Mouse (Mus musculus) embryonic stem cell, embryonic (primary cell): ENCODE data around the gene Cfap97d2.

Source experiments
- CTCF ChIA-PET, 4 experiments: fragments of 300-600 bp in 2 of 4; fragments of 350-600 bp in 2 of 4; sonication (Branson Sonifier 250); formaldehyde crosslinking; loops; one replicate each; lab custom pipeline; 2022; ENCODE audit warnings: inconsistent platforms in 2 of 4; lab: Charles Lee
- POLR2A ChIA-PET, 4 experiments: fragments of 300-600 bp in 2 of 4; fragments of 350-600 bp in 2 of 4; sonication (Branson Sonifier 250); formaldehyde crosslinking; loops; one replicate each; lab custom pipeline; 2022; ENCODE audit warnings: antibody characterized with exemption in 4 of 4, inconsistent platforms in 1 of 4; lab: Charles Lee

The Cfap97d2 gene

DNA sequence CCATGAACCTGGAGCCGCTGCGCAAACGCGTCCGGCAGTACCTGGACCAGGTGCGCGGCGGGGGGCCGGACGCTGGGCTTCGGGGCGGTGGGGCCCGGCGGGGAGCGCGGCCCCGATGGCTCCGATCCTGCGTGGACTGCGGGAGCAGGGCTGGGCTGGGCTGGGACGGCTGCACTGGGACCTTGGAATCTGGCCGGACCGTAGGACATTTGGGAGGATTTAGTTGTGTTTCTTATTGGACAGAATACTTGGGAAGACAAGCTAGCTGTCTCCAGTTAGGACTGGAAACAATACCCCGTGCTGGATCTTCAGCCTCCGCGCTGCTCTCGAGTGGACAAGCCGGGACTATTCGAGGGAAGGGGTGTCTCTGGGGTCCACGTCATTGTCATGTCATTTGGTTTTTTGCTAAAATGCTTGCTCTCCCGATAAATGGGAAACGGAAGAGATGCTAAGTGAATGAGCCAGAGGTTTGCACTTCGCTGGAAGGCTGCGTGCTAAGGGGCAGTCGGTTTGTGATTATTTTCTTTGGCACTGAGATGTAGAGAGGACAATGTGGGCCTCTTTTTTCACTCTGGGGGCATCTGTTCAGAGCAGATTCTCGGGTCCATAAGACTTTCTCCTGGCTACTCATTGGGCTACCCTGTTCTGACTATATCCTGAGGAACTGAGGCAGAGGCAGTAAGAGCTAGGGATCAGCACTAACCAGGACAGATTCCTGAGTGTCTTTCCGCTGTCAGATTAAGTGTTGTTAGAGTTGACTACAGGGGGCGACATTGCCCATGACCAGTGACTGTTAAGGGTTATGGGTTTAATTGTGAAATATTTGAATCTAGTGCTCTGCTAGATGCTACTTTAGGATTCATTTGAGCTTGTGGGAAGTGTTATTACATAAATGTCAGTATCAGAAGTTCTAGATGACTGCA lies 52.4 kb downstream of the Cfap97d2 start:
- ChIA-PET CTCF (interaction anchor here in 3 of 4 experiments (0.9 to 2.5 kb wide), 15 partner anchors 27 to 1084 kb away, joined by 3 to 14 read pairs (median 4); partner anchors contain the start of gene Upf3a (in 2 of the 3)), POLR2A (interaction anchor here (0.5 to 4.6 kb wide), 36 partner anchors 8 to 554 kb away, joined by 3 to 39 read pairs (median 4); partner anchors contain the start of genes Upf3a (in 2 of the 4), Champ1 (in 1 of the 4) and Rasa3 (in 1 of the 4))

DNA sequence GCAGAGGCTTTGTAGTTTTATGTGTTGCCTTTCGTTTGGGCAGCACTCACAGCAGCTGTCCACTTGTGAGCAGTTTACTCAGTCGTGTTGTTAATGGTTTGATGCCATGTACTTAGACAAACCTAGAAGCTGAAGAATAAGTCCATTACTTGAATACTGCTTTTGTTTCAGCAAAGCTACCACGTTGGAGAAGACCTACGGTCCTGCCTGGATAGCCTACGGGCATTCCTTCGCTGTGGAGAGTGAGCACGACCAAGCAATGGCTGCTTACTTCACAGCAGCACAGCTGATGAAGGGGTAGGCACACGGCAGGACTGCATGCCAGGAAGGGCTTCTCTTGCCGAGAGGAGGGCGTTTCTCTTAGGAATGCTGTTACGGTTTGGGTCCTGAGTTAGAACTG lies 63.5 kb downstream of the Cfap97d2 start:
- POLR2A ChIA-PET, result interaction anchor here in 3 of 4 experiments (0.7 to 8.1 kb wide), 12 partner anchors 10 to 356 kb away, joined by 3 to 72 read pairs (median 6); partner anchors contain the start of genes Cdc16 (in 3 of the 3), Upf3a (in 2 of the 3) and Coprs (in 1 of the 3)
- CTCF ChIA-PET, result interaction anchor here in 2 of 4 experiments (1.1 to 1.4 kb wide), 2 partner anchors 356 to 358 kb away, joined by 3 to 4 read pairs; no protein-coding TSS in a partner anchor

DNA sequence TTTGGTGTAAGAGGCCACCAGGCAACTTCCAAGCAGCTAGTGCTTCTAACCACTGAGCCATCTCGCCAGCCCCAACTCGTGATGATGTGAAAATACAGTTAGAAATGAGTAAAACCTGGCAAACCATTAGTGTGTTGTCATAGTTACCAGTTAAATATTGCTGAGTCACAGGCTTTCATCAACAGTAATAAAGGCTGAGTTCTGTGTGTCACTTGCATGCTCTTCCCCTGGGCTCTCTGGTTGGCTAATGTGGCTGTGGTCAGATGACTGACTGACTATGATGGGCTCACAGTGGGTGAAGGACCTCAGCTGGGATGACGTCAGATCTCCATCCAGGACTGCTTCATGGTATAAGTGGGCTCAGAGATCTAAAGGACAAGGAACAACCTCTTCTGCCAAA lies 74.8 kb downstream of the Cfap97d2 start:
- ChIA-PET CTCF (no interaction called here), POLR2A (interaction anchor here in 1 of 4 experiments (1.2 to 1.3 kb wide), 2 partner anchors 9 to 19 kb away, joined by 3 read pairs; no protein-coding TSS in a partner anchor)

DNA sequence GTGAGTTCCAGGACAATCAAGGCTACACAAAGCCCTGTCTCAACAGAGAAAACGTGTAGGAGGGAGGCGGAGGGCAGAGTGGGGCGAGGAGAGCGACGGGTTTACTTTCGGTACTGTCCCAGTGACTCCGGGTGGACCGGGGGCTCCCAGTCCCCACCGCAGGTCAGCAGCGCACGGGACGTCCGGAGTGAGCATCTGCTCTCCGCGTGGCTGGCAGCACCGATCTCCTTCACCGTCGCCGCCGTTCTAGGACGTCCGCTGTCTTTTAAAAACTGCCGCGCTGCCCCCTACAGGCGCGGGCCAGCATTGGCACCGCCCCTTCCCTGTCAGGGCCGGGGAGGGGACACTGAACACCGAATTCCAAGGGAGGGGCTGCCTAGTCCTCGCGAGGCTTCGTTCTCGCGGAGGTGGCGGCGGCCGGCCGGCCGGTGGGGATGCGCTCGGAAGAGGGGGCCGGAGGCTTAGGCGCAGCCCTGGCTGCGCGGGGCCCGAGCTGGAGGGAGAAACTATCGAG lies 79.6 kb downstream of the Cfap97d2 start, which contains the start of gene Upf3a:
TSS of gene Upf3a (plus strand) at position 366 of the 514 bp plus-strand sequence.
- ChIA-PET CTCF (interaction anchor here (0.5 to 2.3 kb wide), 27 partner anchors 9 to 1232 kb away, joined by 3 to 14 read pairs (median 4); partner anchors contain the start of genes Cdc16 (in 2 of the 4) and Coprs (in 1 of the 4)), POLR2A (interaction anchor here (0.6 to 4.8 kb wide), 85 partner anchors 9 to 1320 kb away, joined by 3 to 72 read pairs (median 4); partner anchors contain the start of genes Cdc16 (in 3 of the 4), Champ1 (in 1 of the 4), Coprs (in 1 of the 4) and Cul4a (in 1 of the 4))

DNA sequence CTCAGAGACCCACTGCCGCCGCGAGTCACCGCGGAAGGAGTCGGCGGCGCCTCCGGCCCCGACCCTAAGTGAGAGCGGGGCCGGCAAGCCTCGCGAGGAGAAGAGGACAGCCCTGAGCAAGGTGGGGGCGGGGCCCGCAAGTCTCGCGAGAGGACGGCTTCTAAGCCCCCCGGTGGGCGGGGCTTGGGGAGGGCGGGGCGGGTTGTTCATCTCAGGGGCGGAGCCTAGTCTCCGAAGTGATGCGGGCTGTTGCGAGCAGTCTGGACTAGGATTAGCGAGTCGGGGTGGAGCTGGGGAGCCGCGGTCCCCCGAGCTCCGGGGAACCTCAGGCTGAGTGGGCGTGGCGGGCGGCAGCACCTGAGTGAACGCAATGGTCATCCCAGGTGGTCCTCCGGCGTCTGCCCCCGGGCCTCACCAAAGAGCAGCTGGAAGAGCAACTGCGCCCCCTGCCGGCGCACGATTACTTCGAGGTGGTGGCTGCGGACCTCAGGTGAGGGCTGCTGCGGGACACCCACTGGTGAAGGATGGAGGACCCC lies 80.1 kb downstream of the Cfap97d2 start:
- ChIA-PET CTCF (interaction anchor here (0.6 to 2.3 kb wide), 22 partner anchors 8 to 1231 kb away, joined by 3 to 14 read pairs (median 4); partner anchors contain the start of genes Cdc16 (in 1 of the 4) and Coprs (in 1 of the 4)), POLR2A (interaction anchor here (0.5 to 4.8 kb wide), 70 partner anchors 9 to 1319 kb away, joined by 3 to 72 read pairs (median 4); partner anchors contain the start of genes Cdc16 (in 3 of the 4), Champ1 (in 2 of the 4), Coprs (in 1 of the 4) and Dcun1d2 (in 1 of the 4))

DNA sequence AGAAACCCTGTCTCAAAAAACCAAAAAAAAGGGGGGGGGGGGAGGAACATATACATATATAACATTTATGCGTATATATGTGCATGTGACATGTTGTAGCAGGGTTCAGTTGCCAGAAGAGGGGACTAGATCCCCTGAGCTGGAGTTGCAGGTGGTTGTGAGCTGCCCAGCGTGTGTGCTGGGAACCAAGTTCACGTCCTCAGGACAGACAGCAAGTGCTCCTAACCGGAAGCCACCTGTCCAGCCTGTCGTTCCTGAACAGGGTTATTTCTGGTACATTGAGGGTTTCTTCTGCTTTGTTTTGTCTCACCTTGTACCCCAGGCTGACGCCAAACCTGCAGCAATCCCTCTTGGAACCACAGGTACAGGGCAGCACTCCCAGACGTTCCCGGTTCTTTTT lies 83.9 kb downstream of the Cfap97d2 start:
- ChIA-PET POLR2A (interaction anchor here in 1 of 4 experiments (0.6 to 1.7 kb wide), 2 partner anchors 28 to 219 kb away, joined by 5 to 12 read pairs; no protein-coding TSS in a partner anchor), CTCF (interaction anchor here in 2 of 4 experiments (0.6 to 1.6 kb wide), 4 partner anchors 21 to 809 kb away, joined by 3 to 6 read pairs (median 4); no protein-coding TSS in a partner anchor)
